Mouse (Mus musculus): Measurements from ENCODE around the gene Insm2. TPM values are rescaled to one million over a fixed set of nuclear protein-coding genes. Genes with fewer than 3 reads are reported as not detected.
"Not testable (repeated sequence)": the region's sequence is repeated elsewhere in the genome, so short reads cannot be mapped to it uniquely, and the experiment has no call there.

The Insm2 gene
- polyA plus RNA-seq, 1 experiment from 2014 or later = 0.39 TPM

- no peak overlapping the region for H3K4me3 ChIP-seq
- no peaks in the 10 kb centered on the region for H3K36me3 ChIP-seq
- H3K4me2 ChIP-seq = no peak overlapping the region
- peaks cover 6% of the 10 kb centered on the region; the same call in 1 of the 2 replicates for H3K4me1 ChIP-seq
- ATAC-seq (ENCODE audit: borderline replicate concordance, extremely low read depth, low FRiP score, low TSS enrichment) = no peak
- WGBS = 12% methylated on average over 6 of the region's 6 CpGs
- H3K27me3 ChIP-seq = no peaks in the 10 kb centered on the region
- no peak overlapping the region for H3K27ac ChIP-seq
- no peaks in the 10 kb centered on the region for H3K9me3 ChIP-seq
- H3K9ac ChIP-seq = no peak overlapping the region
Measured at GRCm38 (mm10) chr12:55569676-55570075, 29.6 kb upstream of the Insm2 start.

GRCm38 (mm10) chr12:55570646-55571045 lies 28.6 kb upstream of the Insm2 start:
- Histone ChIP-seq H3K36me3 (no peaks in the 10 kb centered on the region), H3K4me1 (peaks cover 6% of the 10 kb centered on the region; the same call in 1 of the 2 replicates), H3K9me3 (no peaks in the 10 kb centered on the region), H3K4me2 (no peak overlapping the region), H3K27ac (no peak overlapping the region), H3K27me3 (no peaks in the 10 kb centered on the region), H3K4me3 (no peak overlapping the region), H3K9ac (no peak overlapping the region)
- ATAC-seq (ENCODE audit: borderline replicate concordance, extremely low read depth, low FRiP score, low TSS enrichment) = no peak
- WGBS = 81% methylated on average over 9 of the region's 9 CpGs

GRCm38 (mm10) chr12:55571181-55571580 lies 28.0 kb upstream of the Insm2 start:
- no peaks in the 10 kb centered on the region for H3K36me3 ChIP-seq
- no peak overlapping the region for H3K4me3 ChIP-seq
- no peaks in the 10 kb centered on the region for H3K27me3 ChIP-seq
- no peak overlapping the region for H3K9ac ChIP-seq
- H3K27ac ChIP-seq = no peak overlapping the region
- no peak for ATAC-seq (ENCODE audit: borderline replicate concordance, extremely low read depth, low FRiP score, low TSS enrichment)
- no peak overlapping the region for H3K4me2 ChIP-seq
- peaks cover 6% of the 10 kb centered on the region; the same call in 1 of the 2 replicates for H3K4me1 ChIP-seq
- 70% methylated on average over 11 of the region's 11 CpGs for whole genome bisulfite sequencing
- no peaks in the 10 kb centered on the region for H3K9me3 ChIP-seq

GRCm38 (mm10) chr12:55571661-55572060 lies 27.6 kb upstream of the Insm2 start:
- Histone ChIP-seq H3K36me3 (no peaks in the 10 kb centered on the region), H3K27me3 (no peaks in the 10 kb centered on the region), H3K4me2 (no peak overlapping the region), H3K4me3 (no peak overlapping the region), H3K4me1 (peaks cover 6% of the 10 kb centered on the region; the same call in 1 of the 2 replicates), H3K27ac (no peak overlapping the region), H3K9me3 (no peaks in the 10 kb centered on the region), H3K9ac (no peak overlapping the region)
- ATAC-seq (ENCODE audit: borderline replicate concordance, extremely low read depth, low FRiP score, low TSS enrichment) = no peak
- WGBS = 77% methylated on average over 10 of the region's 10 CpGs

GRCm38 (mm10) chr12:55573089-55573488 lies 26.1 kb upstream of the Insm2 start:
- peaks cover 6% of the 10 kb centered on the region; the same call in 1 of the 2 replicates for H3K4me1 ChIP-seq

GRCm38 (mm10) chr12:55573794-55574193 lies 25.4 kb upstream of the Insm2 start:
- WGBS = 12% methylated on average over 6 of the region's 6 CpGs
- H3K27me3 ChIP-seq = no peaks in the 10 kb centered on the region
- H3K4me3 ChIP-seq = no peak overlapping the region
- peak; percentile 67 for ATAC-seq (ENCODE audit: borderline replicate concordance, extremely low read depth, low FRiP score, low TSS enrichment)
- no peaks in the 10 kb centered on the region for H3K9me3 ChIP-seq
- no peak overlapping the region for H3K27ac ChIP-seq
- no peaks in the 10 kb centered on the region for H3K36me3 ChIP-seq
- no peak overlapping the region for H3K4me2 ChIP-seq
- peaks cover 6% of the 10 kb centered on the region; the same call in 1 of the 2 replicates for H3K4me1 ChIP-seq
- no peak overlapping the region for H3K9ac ChIP-seq

More at GRCm38 (mm10) chr12:55573089-55573488, 26.1 kb upstream of the Insm2 start:
- H3K4me3 ChIP-seq = no peak overlapping the region
- no peak overlapping the region for H3K9ac ChIP-seq
- no peaks in the 10 kb centered on the region for H3K36me3 ChIP-seq
- H3K27me3 ChIP-seq = no peaks in the 10 kb centered on the region
- no peak overlapping the region for H3K27ac ChIP-seq
- H3K4me2 ChIP-seq = no peak overlapping the region
- H3K9me3 ChIP-seq = no peaks in the 10 kb centered on the region
- ATAC-seq (ENCODE audit: borderline replicate concordance, extremely low read depth, low FRiP score, low TSS enrichment) = no peak

- H3K27ac ChIP-seq; H3K9me3 ChIP-seq; H3K36me3 ChIP-seq; H3K4me1 ChIP-seq; H3K4me3 ChIP-seq; H3K4me2 ChIP-seq; H3K9ac ChIP-seq; ATAC-seq (ENCODE audit: borderline replicate concordance, extremely low read depth, low FRiP score, low TSS enrichment); H3K27me3 ChIP-seq: not testable (repeated sequence)
- 51% methylated on average over 9 of the region's 9 CpGs for WGBS
Measured at GRCm38 (mm10) chr12:55586936-55587335, 12.3 kb upstream of the Insm2 start.

- H3K27ac ChIP-seq = no peak overlapping the region
- H3K4me2 ChIP-seq = peak overlapping the region; percentile 84
- no peaks in the 10 kb centered on the region for H3K36me3 ChIP-seq
- peaks cover 53% of the 10 kb centered on the region for H3K27me3 ChIP-seq
- ATAC-seq (ENCODE audit: borderline replicate concordance, extremely low read depth, low FRiP score, low TSS enrichment) = no peak
- H3K9me3 ChIP-seq = no peaks in the 10 kb centered on the region
- peaks cover 20% of the 10 kb centered on the region for H3K4me1 ChIP-seq
- WGBS = 8% methylated on average over 7 of the region's 7 CpGs
- H3K4me3 ChIP-seq = peak overlapping the region; percentile 43
- no peak overlapping the region for H3K9ac ChIP-seq
Measured at GRCm38 (mm10) chr12:55598537-55598886, 715 bp upstream of the Insm2 start.

GRCm38 (mm10) chr12:55599639-55600502 lies 644 bp downstream of the Insm2 start:
- Histone ChIP-seq H3K4me2 (peak overlapping the region; percentile 84), H3K27me3 (peaks cover 53% of the 10 kb centered on the region), H3K27ac (no peak overlapping the region), H3K4me1 (peaks cover 20% of the 10 kb centered on the region), H3K36me3 (no peaks in the 10 kb centered on the region), H3K4me3 (peak overlapping the region; percentile 43), H3K9ac (no peak overlapping the region), H3K9me3 (no peaks in the 10 kb centered on the region)
- peak; percentile 91 for ATAC-seq (ENCODE audit: borderline replicate concordance, extremely low read depth, low FRiP score, low TSS enrichment)
- 1% methylated on average over 100 of the region's 109 CpGs for WGBS

- Histone ChIP-seq H3K9me3 (no peaks in the 10 kb centered on the region), H3K4me3 (peak overlapping the region; percentile 43; the same call in 1 of the 2 replicates), H3K27me3 (peaks cover 53% of the 10 kb centered on the region), H3K27ac (no peak overlapping the region), H3K36me3 (no peaks in the 10 kb centered on the region), H3K9ac (no peak overlapping the region), H3K4me1 (peaks cover 20% of the 10 kb centered on the region), H3K4me2 (peak overlapping the region; percentile 84)
- ATAC-seq (ENCODE audit: borderline replicate concordance, extremely low read depth, low FRiP score, low TSS enrichment) = peak; percentile 27; the same call in 1 of the 2 replicates
- 4% methylated on average over 42 of the region's 42 CpGs for WGBS
Measured at GRCm38 (mm10) chr12:55600503-55600994, 1.3 kb downstream of the Insm2 start.

- Histone ChIP-seq H3K36me3 (no peaks in the 10 kb centered on the region), H3K27me3 (peaks cover 21% of the 10 kb centered on the region)
- WGBS = 60% methylated on average over 3 of the region's 3 CpGs
Measured at GRCm38 (mm10) chr12:55604411-55604810, 5.2 kb downstream of the Insm2 start.

GRCm38 (mm10) chr12:55607902-55608301 lies 8.7 kb downstream of the Insm2 start:
- Histone ChIP-seq H3K4me3 (no peak overlapping the region), H3K27me3 (no peaks in the 10 kb centered on the region), H3K27ac (no peak overlapping the region), H3K9me3 (no peaks in the 10 kb centered on the region), H3K36me3 (no peaks in the 10 kb centered on the region), H3K4me1 (no peaks in the 10 kb centered on the region), H3K4me2 (no peak overlapping the region), H3K9ac (no peak overlapping the region)
- no peak for ATAC-seq (ENCODE audit: borderline replicate concordance, extremely low read depth, low FRiP score, low TSS enrichment)
- 43% methylated on average over 4 of the region's 4 CpGs for WGBS

More at GRCm38 (mm10) chr12:55604411-55604810, 5.2 kb downstream of the Insm2 start:
- no peak overlapping the region for H3K4me3 ChIP-seq
- peaks cover 12% of the 10 kb centered on the region for H3K4me1 ChIP-seq
- H3K27ac ChIP-seq = no peak overlapping the region
- H3K9me3 ChIP-seq = no peaks in the 10 kb centered on the region
- H3K9ac ChIP-seq = no peak overlapping the region
- ATAC-seq (ENCODE audit: borderline replicate concordance, extremely low read depth, low FRiP score, low TSS enrichment) = no peak
- H3K4me2 ChIP-seq = no peak overlapping the region

Measured in lung, embryonic 15.5 days (tissue).